Mouse (Mus musculus) layer of hippocampus, postnatal 10 days (tissue): ENCODE results near the gene Samd5. TPM values are rescaled to one million over a fixed set of nuclear protein-coding genes. Genes with fewer than 3 reads are reported as not detected.
A peak's percentile ranks its signal among the peaks of the same experiment; 100 is the strongest.

ENCODE experiments used
- DNase-seq, 2 experiments: peaks; one replicate each; pipeline ENCODE4 v3.0.0; 2021; ENCODE audit warnings: low spot score in 2 of 2
- long read RNA-seq: library from polyadenylated mRNA; stranded (forward); transcript quantifications from one replicate; pipeline ENCODE4 v2.0.0, GENCODE M21; 2023
- total RNA-seq, 2 experiments: library from RNA; stranded (reverse); gene quantifications; 2 replicates each; pipeline ENCODE4 v1.2.3; 2021

Samd5 gene
- total RNA-seq, result 10 to 100 TPM; 19.5 to 29.5 TPM
- long read RNA-seq, full-length matches to known transcripts, result 2 of 2 reads
- long read RNA-seq, partial matches to known transcripts, result 0 of 2 reads
- long read RNA-seq, other reads (novel, unspliced or antisense), result 0 of 2 reads

GRCm38 (mm10) chr10:9674561-9675521, at the start of gene Samd5:
TSS of gene Samd5 (minus strand) at chr10:9675208.
- peak; percentile 62 to 73 for DNase-seq

GRCm38 (mm10) chr10:9722519-9723303, 47.7 kb upstream of the Samd5 start:
- DNase-seq, result no peak

- DNase-seq, result no peak
Observed at GRCm38 (mm10) chr10:9720027-9720426, 45.0 kb upstream of the Samd5 start.

- DNase-seq, result no peak
Observed at GRCm38 (mm10) chr10:9718086-9718485, 43.1 kb upstream of the Samd5 start.

GRCm38 (mm10) chr10:9704956-9705355, 29.9 kb upstream of the Samd5 start:
- no peak for DNase-seq

- DNase-seq, result no peak
Observed at GRCm38 (mm10) chr10:9699071-9699761, 24.2 kb upstream of the Samd5 start.

GRCm38 (mm10) chr10:9698141-9698540, 23.1 kb upstream of the Samd5 start:
- DNase-seq, result no peak

- no peak for DNase-seq
Observed at GRCm38 (mm10) chr10:9696543-9697141, 21.6 kb upstream of the Samd5 start.

GRCm38 (mm10) chr10:9693990-9694699, 19.1 kb upstream of the Samd5 start:
- no peak for DNase-seq

GRCm38 (mm10) chr10:9680928-9681327, 5.9 kb upstream of the Samd5 start:
- DNase-seq, result no peak

- DNase-seq, result no peak
Observed at GRCm38 (mm10) chr10:9679911-9680310, 4.9 kb upstream of the Samd5 start.

GRCm38 (mm10) chr10:9678071-9678470, 3.1 kb upstream of the Samd5 start:
- DNase-seq, result no peak

GRCm38 (mm10) chr10:9676886-9677285, 1.9 kb upstream of the Samd5 start:
- peak; percentile 77 to 79 for DNase-seq

- no peak for DNase-seq
Observed at GRCm38 (mm10) chr10:9676418-9676786, 1.4 kb upstream of the Samd5 start.

GRCm38 (mm10) chr10:9675550-9676417, 776 bp upstream of the Samd5 start:
- DNase-seq, result peak in 1 of 2 experiments; percentile 35

- no peak for DNase-seq
Observed at GRCm38 (mm10) chr10:9673276-9673675, 1.7 kb downstream of the Samd5 start.

- no peak for DNase-seq
Observed at GRCm38 (mm10) chr10:9672751-9673150, 2.3 kb downstream of the Samd5 start.

GRCm38 (mm10) chr10:9670351-9670750, 4.7 kb downstream of the Samd5 start:
- no peak for DNase-seq

GRCm38 (mm10) chr10:9668791-9669190, 6.2 kb downstream of the Samd5 start:
- no peak for DNase-seq
